Mouse (Mus musculus): ENCODE data around the gene Osgin1. TPM values are rescaled to one million over a fixed set of nuclear protein-coding genes. Genes with fewer than 3 reads are reported as not detected.

Osgin1 gene
- polyA plus RNA-seq, 1 experiment from 2014 or later = 0.14 TPM

- no peaks in the 10 kb centered on the region for H3K4me1 ChIP-seq
- no peak overlapping the region for H3K4me3 ChIP-seq
- H3K4me2 ChIP-seq (replicated peaks) = no peak overlapping the region
- peaks cover 52% of the 10 kb centered on the region for H3K36me3 ChIP-seq
- H3K9me3 ChIP-seq (replicated peaks) = no peaks in the 10 kb centered on the region
- no peaks in the 10 kb centered on the region for H3K27me3 ChIP-seq
- no peak overlapping the region for H3K9ac ChIP-seq
- WGBS = 96% methylated on average over 5 of the region's 5 CpGs
- H3K27ac ChIP-seq = no peak overlapping the region
- no peak for ATAC-seq (ENCODE audit: low FRiP score)
Measured at GRCm38 (mm10) chr8:119404648-119405047, 29.3 kb upstream of the Osgin1 start.

GRCm38 (mm10) chr8:119408311-119408710, 25.6 kb upstream of the Osgin1 start:
- 86% methylated on average over 8 of the region's 8 CpGs for WGBS
- Histone ChIP-seq H3K4me1 (peaks cover 4% of the 10 kb centered on the region; the same call in 1 of the 2 replicates), H3K36me3 (peaks cover 62% of the 10 kb centered on the region), H3K4me3 (no peak overlapping the region), H3K9me3 (replicated peaks) (no peaks in the 10 kb centered on the region), H3K27ac (no peak overlapping the region), H3K4me2 (replicated peaks) (no peak overlapping the region), H3K9ac (no peak overlapping the region), H3K27me3 (0 out of 2 replicates have a peak, but pooled peaks cover under 1% of the 10 kb centered on the region)
- ATAC-seq (ENCODE audit: low FRiP score) = no peak

GRCm38 (mm10) chr8:119412037-119412734, 21.7 kb upstream of the Osgin1 start:
- H3K9me3 ChIP-seq (replicated peaks) = no peaks in the 10 kb centered on the region
- 53% methylated on average over 10 of the region's 10 CpGs for WGBS
- no peak overlapping the region for H3K4me3 ChIP-seq
- peak; percentile 11; the same call in 1 of the 2 replicates for ATAC-seq (ENCODE audit: low FRiP score)
- H3K27me3 ChIP-seq = peaks cover 15% of the 10 kb centered on the region
- peaks cover 44% of the 10 kb centered on the region for H3K36me3 ChIP-seq
- no peak overlapping the region for H3K27ac ChIP-seq
- peaks cover 6% of the 10 kb centered on the region for H3K4me1 ChIP-seq
- H3K4me2 ChIP-seq (replicated peaks) = no peak overlapping the region
- no peak overlapping the region for H3K9ac ChIP-seq

GRCm38 (mm10) chr8:119412735-119413498, 21.0 kb upstream of the Osgin1 start:
- WGBS = 11% methylated on average over 18 of the region's 18 CpGs
- H3K9ac ChIP-seq = peak overlapping the region; percentile 53; the same call in 1 of the 2 replicates
- peaks cover 15% of the 10 kb centered on the region for H3K27me3 ChIP-seq
- peaks cover 37% of the 10 kb centered on the region for H3K36me3 ChIP-seq
- peak overlapping the region; percentile 7; the same call in 1 of the 2 replicates for H3K4me3 ChIP-seq
- ATAC-seq (ENCODE audit: low FRiP score) = peak; percentile 76
- H3K4me1 ChIP-seq = peaks cover 6% of the 10 kb centered on the region
- H3K4me2 ChIP-seq (replicated peaks) = peak overlapping the region; percentile 50
- no peaks in the 10 kb centered on the region for H3K9me3 ChIP-seq (replicated peaks)
- no peak overlapping the region for H3K27ac ChIP-seq

- Histone ChIP-seq H3K4me2 (replicated peaks) (no peak overlapping the region), H3K27me3 (peaks cover 15% of the 10 kb centered on the region), H3K9ac (no peak overlapping the region), H3K9me3 (replicated peaks) (no peaks in the 10 kb centered on the region), H3K27ac (no peak overlapping the region), H3K36me3 (peaks cover 30% of the 10 kb centered on the region), H3K4me3 (no peak overlapping the region), H3K4me1 (peaks cover 6% of the 10 kb centered on the region)
- WGBS = 84% methylated on average over 10 of the region's 10 CpGs
- no peak for ATAC-seq (ENCODE audit: low FRiP score)
Measured at GRCm38 (mm10) chr8:119413605-119414004, 20.3 kb upstream of the Osgin1 start.

GRCm38 (mm10) chr8:119420318-119420717, 13.6 kb upstream of the Osgin1 start:
- peaks cover 11% of the 10 kb centered on the region; the same call in 1 of the 2 replicates for H3K4me1 ChIP-seq
- H3K9me3 ChIP-seq (replicated peaks) = no peaks in the 10 kb centered on the region
- H3K9ac ChIP-seq = no peak overlapping the region
- H3K27ac ChIP-seq = no peak overlapping the region
- no peaks in the 10 kb centered on the region for H3K36me3 ChIP-seq
- ATAC-seq (ENCODE audit: low FRiP score) = no peak
- H3K27me3 ChIP-seq = peaks cover 8% of the 10 kb centered on the region
- no peak overlapping the region for H3K4me3 ChIP-seq
- no peak overlapping the region for H3K4me2 ChIP-seq (replicated peaks)
- 70% methylated on average over 7 of the region's 7 CpGs for WGBS

- H3K4me1 ChIP-seq = peaks cover 9% of the 10 kb centered on the region; the same call in 1 of the 2 replicates
- 50% methylated on average over 9 of the region's 9 CpGs for WGBS
- no peak overlapping the region for H3K4me2 ChIP-seq (replicated peaks)
- no peaks in the 10 kb centered on the region; the same call in 1 of the 2 replicates for H3K27me3 ChIP-seq
- no peak overlapping the region for H3K9ac ChIP-seq
- no peaks in the 10 kb centered on the region for H3K9me3 ChIP-seq (replicated peaks)
- no peak overlapping the region for H3K27ac ChIP-seq
- no peaks in the 10 kb centered on the region for H3K36me3 ChIP-seq
- no peak overlapping the region for H3K4me3 ChIP-seq
- no peak for ATAC-seq (ENCODE audit: low FRiP score)
Measured at GRCm38 (mm10) chr8:119421603-119422122, 12.3 kb upstream of the Osgin1 start.

GRCm38 (mm10) chr8:119422123-119422711, 11.7 kb upstream of the Osgin1 start:
- no peak overlapping the region for H3K4me2 ChIP-seq (replicated peaks)
- ATAC-seq (ENCODE audit: low FRiP score) = no peak
- no peaks in the 10 kb centered on the region for H3K36me3 ChIP-seq
- peaks cover 9% of the 10 kb centered on the region; the same call in 1 of the 2 replicates for H3K4me1 ChIP-seq
- H3K9ac ChIP-seq = no peak overlapping the region
- H3K9me3 ChIP-seq (replicated peaks) = no peaks in the 10 kb centered on the region
- 69% methylated on average over 9 of the region's 9 CpGs for WGBS
- no peak overlapping the region for H3K4me3 ChIP-seq
- no peak overlapping the region for H3K27ac ChIP-seq
- H3K27me3 ChIP-seq = no peaks in the 10 kb centered on the region; the same call in 1 of the 2 replicates

GRCm38 (mm10) chr8:119423631-119424141, 10.2 kb upstream of the Osgin1 start:
- H3K4me3 ChIP-seq = no peak overlapping the region
- no peak overlapping the region for H3K4me2 ChIP-seq (replicated peaks)
- H3K36me3 ChIP-seq = no peaks in the 10 kb centered on the region
- H3K27ac ChIP-seq = no peak overlapping the region
- H3K27me3 ChIP-seq = no peaks in the 10 kb centered on the region; the same call in 1 of the 2 replicates
- no peak for ATAC-seq (ENCODE audit: low FRiP score)
- H3K4me1 ChIP-seq = peaks cover 11% of the 10 kb centered on the region; the same call in 1 of the 2 replicates
- H3K9me3 ChIP-seq (replicated peaks) = no peaks in the 10 kb centered on the region
- 67% methylated on average over 9 of the region's 9 CpGs for WGBS
- no peak overlapping the region for H3K9ac ChIP-seq

- no peaks in the 10 kb centered on the region; the same call in 1 of the 2 replicates for H3K27me3 ChIP-seq
- H3K36me3 ChIP-seq = no peaks in the 10 kb centered on the region
- no peak overlapping the region for H3K4me3 ChIP-seq
- no peak overlapping the region for H3K27ac ChIP-seq
- 87% methylated on average over 10 of the region's 10 CpGs for WGBS
- ATAC-seq (ENCODE audit: low FRiP score) = no peak
- no peak overlapping the region for H3K4me2 ChIP-seq (replicated peaks)
- H3K9ac ChIP-seq = no peak overlapping the region
- peaks cover 11% of the 10 kb centered on the region; the same call in 1 of the 2 replicates for H3K4me1 ChIP-seq
- H3K9me3 ChIP-seq (replicated peaks) = no peaks in the 10 kb centered on the region
Measured at GRCm38 (mm10) chr8:119424199-119424733, 9.7 kb upstream of the Osgin1 start.

GRCm38 (mm10) chr8:119424740-119425139, 9.2 kb upstream of the Osgin1 start:
- no peaks in the 10 kb centered on the region; the same call in 1 of the 2 replicates for H3K27me3 ChIP-seq
- H3K4me1 ChIP-seq = peaks cover 11% of the 10 kb centered on the region; the same call in 1 of the 2 replicates
- H3K9me3 ChIP-seq (replicated peaks) = no peaks in the 10 kb centered on the region
- no peak overlapping the region for H3K9ac ChIP-seq
- no peak overlapping the region for H3K4me3 ChIP-seq
- no peak for ATAC-seq (ENCODE audit: low FRiP score)
- H3K27ac ChIP-seq = no peak overlapping the region
- no peak overlapping the region for H3K4me2 ChIP-seq (replicated peaks)
- 76% methylated on average over 10 of the region's 10 CpGs for WGBS
- H3K36me3 ChIP-seq = no peaks in the 10 kb centered on the region

Data from hindbrain, embryonic 12.5 days (tissue).